Mouse (Mus musculus) embryonic stem cell, embryonic (primary cell): ENCODE results near the gene Spata5.
"Not testable (repeated sequence)": the region's sequence is repeated elsewhere in the genome, so short reads cannot be mapped to it uniquely, and the experiment has no call there.

Experiments used
- CTCF ChIA-PET, 4 experiments: fragments of 300-600 bp in 2 of 4; fragments of 350-600 bp in 2 of 4; sonication (Branson Sonifier 250); formaldehyde crosslinking; loops; one replicate each; lab custom pipeline; 2022; ENCODE audit warnings: inconsistent platforms in 2 of 4; lab: Charles Lee
- POLR2A ChIA-PET, 4 experiments: fragments of 300-600 bp in 2 of 4; fragments of 350-600 bp in 2 of 4; sonication (Branson Sonifier 250); formaldehyde crosslinking; loops; one replicate each; lab custom pipeline; 2022; ENCODE audit warnings: antibody characterized with exemption in 4 of 4, inconsistent platforms in 1 of 4; lab: Charles Lee

Spata5 gene

DNA sequence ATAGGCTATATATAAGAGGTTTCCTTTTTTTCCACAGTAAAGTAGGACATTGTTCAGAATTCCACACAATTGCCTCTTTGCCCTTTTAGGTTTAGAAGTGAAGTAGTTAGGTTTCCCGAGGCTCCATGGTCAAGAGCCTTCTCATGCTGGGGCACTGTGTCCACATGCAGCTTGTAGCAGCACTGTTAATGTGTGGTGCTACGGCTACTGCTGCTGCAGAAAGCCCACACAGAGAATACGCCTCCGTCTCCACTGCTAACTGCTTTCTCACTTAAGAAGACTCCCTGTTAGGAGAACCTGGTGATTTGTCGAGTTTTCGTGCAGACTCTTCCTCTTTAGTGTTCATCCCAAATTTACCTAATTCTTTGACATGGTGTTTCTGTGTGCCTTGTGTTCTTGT, 152.4 kb downstream of the Spata5 start:
- ChIA-PET POLR2A (interaction anchor here in 1 of 4 experiments (2.9 kb wide), 1 partner anchor 9 kb away, joined by 11 read pairs; no protein-coding TSS in a partner anchor), CTCF (interaction anchor here in 1 of 4 experiments (0.6 kb wide), 1 partner anchor 309 kb away, joined by 4 read pairs; no protein-coding TSS in a partner anchor)

DNA sequence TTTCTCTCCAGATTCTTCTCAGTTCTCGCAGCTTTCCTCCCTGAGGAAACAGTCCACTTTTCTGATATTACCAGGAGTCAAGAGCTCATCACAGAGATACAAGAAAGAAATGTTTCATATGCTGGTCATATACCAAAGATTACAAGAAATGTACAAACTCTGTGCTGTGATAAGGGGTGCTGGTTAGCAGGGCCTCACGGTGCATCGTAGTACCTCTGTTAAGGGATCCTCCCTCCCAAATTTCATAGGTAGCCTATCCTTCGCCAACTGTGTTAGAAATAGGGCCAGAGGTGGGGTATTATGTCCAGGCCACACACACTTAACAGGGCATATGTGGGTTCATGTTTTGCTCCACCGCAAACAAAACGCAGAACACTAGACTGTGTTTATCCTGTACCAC, 157.1 kb downstream of the Spata5 start:
- POLR2A ChIA-PET = interaction anchor here in 1 of 4 experiments (0.6 kb wide), 2 partner anchors 32 to 46 kb away, joined by 3 read pairs; no protein-coding TSS in a partner anchor
- CTCF ChIA-PET = interaction anchor here in 1 of 4 experiments (0.6 kb wide), 1 partner anchor 252 kb away, joined by 3 read pairs; no protein-coding TSS in a partner anchor

DNA sequence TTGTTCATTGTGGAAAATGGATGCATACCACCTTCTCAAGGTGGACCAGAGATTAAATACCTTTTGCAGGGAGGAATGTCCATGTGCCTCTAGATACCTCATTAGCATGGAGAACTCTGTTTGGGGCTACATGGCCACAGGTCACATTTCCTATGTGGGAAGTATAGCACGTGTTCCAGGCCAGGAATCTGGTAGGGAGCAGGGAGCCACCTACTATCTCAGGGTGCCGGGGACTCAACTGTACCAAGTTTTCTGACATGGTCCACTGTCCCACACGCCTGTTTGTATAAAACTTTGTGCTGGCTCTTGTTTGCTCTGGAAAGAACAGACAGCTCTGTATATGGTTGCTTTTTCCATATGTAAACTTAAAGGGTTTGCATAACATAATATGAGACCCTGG, 158.0 kb downstream of the Spata5 start:
- ChIA-PET POLR2A (interaction anchor here in 1 of 4 experiments (0.6 to 2.3 kb wide), 2 partner anchors 8 to 22 kb away, joined by 3 to 6 read pairs; no protein-coding TSS in a partner anchor), CTCF (no interaction called here)

DNA sequence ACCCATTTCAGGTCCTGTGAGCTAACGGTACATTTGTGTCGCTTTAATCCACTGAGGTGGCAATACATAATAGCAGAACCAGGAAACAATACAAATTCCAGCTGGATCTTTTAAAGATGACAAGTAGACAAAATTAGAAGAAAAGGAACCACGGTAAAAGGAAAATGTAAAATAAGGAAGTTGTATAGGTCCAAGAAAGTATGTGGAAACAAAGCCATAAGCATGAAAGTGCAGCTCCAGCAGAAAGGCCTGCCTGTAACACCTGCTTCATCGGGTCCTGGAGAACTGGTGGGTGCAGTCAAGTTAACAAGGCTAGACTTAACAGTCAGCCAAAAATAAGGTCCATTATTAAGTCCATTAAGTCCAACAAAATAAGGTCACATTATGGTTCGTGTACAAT, 164.9 kb downstream of the Spata5 start:
- CTCF ChIA-PET = no interaction called here

DNA sequence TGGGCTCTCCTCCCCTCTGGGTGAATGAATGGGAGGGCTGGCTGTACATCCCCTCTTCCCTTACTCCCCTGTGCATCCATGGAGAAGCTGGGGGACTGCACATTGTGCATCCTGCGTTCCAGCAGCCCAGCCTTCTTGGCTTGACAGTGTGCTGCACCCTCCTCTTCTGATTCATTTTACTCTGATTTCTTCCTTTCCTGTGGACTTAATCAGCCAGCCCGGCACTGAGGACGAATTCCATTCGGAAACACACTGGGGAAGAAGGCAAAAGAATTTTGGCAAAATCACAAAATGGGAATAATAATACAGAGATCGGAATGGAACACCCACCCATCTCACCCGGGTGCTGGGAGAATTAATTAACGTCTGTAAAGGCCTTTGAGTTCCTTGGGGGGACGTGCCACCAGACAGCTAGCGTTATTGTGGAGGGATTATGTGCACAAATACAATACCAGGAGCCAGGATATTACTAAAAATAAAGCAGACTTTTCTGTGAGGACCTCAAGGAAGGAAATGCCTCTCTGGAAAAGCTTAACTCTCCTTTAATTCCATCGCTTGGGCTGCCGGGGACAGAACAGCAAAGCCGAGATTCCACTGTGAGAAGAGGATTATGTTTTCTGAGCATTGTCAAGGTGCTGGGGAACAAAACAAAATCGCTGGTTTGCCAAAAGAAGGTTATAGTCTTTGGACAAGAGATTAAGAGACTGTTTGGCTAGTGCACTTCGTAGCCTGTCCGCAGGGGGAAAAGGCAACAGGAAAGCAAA, 166.5 kb downstream of the Spata5 start:
- ChIA-PET POLR2A (interaction anchor here in 1 of 4 experiments (1.4 kb wide), 1 partner anchor 17 kb away, joined by 3 read pairs; no protein-coding TSS in a partner anchor), CTCF (no interaction called here)

More for the DNA sequence above, 164.9 kb downstream of the Spata5 start:
- POLR2A ChIA-PET = interaction anchor here in 2 of 4 experiments (0.6 to 1.9 kb wide), 6 partner anchors 8 to 32 kb away, joined by 3 to 7 read pairs (median 4); no protein-coding TSS in a partner anchor

DNA sequence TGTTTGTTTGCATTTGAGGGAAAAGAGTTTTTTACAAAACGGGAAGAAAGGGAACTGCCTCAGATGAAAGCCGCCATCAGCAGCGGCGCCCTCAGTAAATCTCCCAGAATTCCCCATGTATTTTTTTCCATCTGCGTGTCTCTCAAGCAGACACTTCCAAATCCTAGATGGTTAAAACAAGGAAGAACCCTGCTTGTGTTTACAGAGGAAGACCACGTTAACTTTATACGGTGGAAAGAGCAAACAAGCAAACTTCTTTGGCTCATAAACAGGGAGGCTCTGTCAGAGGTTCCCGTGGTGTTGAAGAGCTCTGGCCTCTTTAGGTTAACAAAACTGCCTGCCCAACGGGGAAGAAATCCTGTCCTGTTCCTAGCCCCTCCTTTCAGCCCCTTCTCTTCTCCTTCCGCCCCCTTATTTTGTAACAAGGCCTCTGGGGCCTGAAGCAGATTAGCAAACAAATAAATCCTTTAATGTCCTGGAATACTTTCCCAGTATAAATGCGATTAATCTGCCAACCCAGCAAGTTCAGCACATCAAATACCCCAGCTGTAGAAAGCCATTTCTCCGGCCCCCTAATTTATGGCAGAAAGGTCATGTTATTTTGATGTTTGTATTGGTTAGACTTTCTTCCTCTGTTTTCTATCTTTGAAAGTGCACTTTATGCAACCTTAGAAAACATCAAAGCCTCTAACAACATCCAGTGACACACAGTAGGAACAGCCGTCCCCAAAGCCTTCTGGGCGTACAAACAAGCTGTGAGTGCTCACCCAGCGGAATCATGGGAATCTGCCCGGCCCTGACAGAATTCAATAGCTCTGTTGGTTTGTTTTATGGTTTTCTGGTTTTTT, 167.3 kb downstream of the Spata5 start:
- POLR2A ChIA-PET = interaction anchor here in 2 of 4 experiments (0.9 to 1.0 kb wide), 3 partner anchors 8 to 87 kb away, joined by 3 read pairs; no protein-coding TSS in a partner anchor
- CTCF ChIA-PET = interaction anchor here in 2 of 4 experiments (0.7 to 1.0 kb wide), 2 partner anchors 12 to 118 kb away, joined by 3 to 6 read pairs; no protein-coding TSS in a partner anchor

DNA sequence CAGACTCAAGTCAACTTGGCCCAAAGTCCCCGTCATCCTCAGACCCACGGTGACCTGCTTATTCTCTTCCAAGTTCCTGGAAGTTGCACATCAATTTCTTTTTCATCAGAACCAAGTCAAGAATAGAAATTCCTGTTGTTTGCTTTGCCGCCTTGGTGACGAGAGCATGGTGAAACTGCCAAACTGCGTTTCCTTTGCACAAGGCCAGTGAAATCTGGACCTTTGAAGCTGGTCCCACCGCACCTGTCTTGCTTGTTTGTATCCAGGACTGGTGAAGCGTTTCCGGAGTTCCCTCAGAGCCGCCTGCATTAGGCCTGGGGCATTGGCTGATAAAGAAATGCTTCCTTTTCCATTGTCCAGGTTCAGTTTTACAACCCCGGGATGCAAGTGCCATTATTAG, 176.0 kb downstream of the Spata5 start:
- POLR2A ChIA-PET = interaction anchor here in 3 of 4 experiments (0.5 to 0.6 kb wide), 3 partner anchors 14 to 124 kb away, joined by 3 read pairs; no protein-coding TSS in a partner anchor
- CTCF ChIA-PET = no interaction called here

DNA sequence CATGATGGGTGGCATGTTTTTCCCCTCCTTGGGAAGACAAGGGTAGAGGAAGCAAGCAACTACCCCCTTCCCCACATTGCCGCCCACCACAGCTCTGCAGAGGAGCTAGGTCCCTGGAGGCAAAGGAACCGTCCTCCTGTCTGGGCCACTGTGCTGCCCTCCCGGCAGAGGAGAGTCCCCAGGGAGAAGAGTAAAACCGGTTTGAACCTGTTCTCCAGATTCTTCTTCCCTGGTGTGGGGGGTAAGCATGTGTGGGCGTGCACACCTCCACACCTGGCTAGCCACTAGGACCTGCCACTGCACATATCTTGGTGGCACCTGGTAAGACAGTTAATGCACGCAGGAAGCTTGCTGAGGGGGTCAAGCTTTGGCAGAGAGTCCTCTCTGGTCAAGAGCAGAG, 176.8 kb downstream of the Spata5 start:
- ChIA-PET CTCF (no interaction called here), POLR2A (interaction anchor here in 1 of 4 experiments (1.3 kb wide), 1 partner anchor 72 kb away, joined by 3 read pairs; no protein-coding TSS in a partner anchor)

DNA sequence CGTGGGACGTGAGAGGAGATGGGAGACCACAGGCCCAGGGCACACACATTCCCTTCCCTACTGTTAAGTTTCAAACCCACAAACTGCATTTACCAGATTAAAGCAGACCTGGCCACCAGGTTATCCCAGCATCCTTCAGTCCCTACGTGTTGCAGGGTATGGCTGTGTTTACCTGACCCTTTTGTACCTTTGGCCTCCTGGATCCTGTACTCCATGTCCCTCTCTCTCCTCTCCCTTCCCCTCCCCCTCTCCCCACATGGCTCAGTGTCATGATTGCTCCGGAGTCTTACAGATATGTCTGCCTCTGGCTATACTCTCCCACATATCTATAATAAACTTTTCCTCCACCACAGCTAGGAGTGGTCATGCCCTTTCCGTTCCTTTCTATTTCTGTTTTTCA, 177.5 kb downstream of the Spata5 start:
- POLR2A ChIA-PET = interaction anchor here in 1 of 4 experiments (1.0 to 1.3 kb wide), 3 partner anchors 73 to 106 kb away, joined by 3 to 4 read pairs (median 3); no protein-coding TSS in a partner anchor

DNA sequence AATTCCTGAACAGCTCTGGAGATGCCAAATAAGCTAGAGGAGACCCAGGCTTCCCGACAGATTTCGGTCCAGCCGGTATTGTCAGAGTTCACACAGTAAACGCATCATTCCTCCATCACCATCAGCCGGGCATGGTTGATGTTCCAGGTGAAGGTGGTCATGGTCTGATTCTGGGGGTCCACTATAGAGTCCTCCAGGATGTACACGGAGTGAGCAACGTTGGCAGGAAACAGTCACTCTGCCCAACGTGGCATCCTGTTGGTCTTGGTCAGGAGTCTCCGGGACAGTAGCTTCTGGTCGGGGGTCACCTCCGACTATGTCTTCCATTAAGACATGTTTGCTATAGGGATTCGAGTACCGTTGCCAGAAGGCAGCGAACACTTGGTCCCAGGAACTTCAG, 179.9 kb downstream of the Spata5 start:
- CTCF ChIA-PET = not testable (repeated sequence)
- POLR2A ChIA-PET = interaction anchor here in 1 of 4 experiments (0.6 kb wide), 1 partner anchor 589 kb away, joined by 4 read pairs; no protein-coding TSS in a partner anchor

More for the DNA sequence above, 177.5 kb downstream of the Spata5 start:
- CTCF ChIA-PET = no interaction called here

DNA sequence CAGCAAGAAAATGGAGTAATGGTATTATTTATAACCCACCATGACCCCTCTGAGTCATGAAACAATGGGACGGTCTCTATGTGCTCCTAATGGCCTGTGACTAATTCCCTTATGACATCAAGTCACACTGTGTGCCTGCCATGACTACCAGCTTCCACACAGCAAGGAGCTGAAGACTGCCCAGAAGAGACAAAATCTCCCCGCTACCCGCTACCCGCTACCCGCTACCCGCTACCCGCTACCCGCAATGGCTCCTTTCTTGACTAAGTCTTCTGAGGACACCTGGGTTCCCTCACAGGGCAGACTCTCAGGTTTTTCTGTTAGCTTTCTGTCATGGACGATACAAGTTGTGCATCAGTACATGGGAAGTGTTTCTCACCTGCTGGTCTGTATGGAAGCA, 182.7 kb downstream of the Spata5 start:
- CTCF ChIA-PET = no interaction called here

DNA sequence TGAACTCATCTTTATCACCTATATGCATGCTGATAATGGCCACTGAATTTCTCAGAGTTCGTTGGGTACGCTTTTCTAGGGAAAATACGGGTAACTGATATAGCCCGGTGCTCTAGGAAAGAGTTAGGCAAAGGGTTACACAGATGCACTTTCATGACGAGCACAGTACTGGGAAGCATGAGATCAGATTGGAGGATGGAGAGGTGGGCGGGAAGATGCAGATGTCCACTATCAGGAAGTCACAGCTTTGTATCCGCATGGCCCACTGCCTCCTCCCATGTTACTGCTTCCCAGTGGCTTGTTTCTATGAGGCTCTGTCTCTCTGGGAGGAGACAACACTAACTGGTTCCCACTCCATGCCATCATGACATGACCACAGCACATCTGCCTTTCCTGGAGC, 183.2 kb downstream of the Spata5 start:
- ChIA-PET CTCF (no interaction called here), POLR2A (interaction anchor here in 1 of 4 experiments (1.3 kb wide), 1 partner anchor 10 kb away, joined by 5 read pairs; no protein-coding TSS in a partner anchor)

More for the DNA sequence above, 182.7 kb downstream of the Spata5 start:
- POLR2A ChIA-PET = interaction anchor here in 2 of 4 experiments (0.6 to 1.3 kb wide), 2 partner anchors 11 to 27 kb away, joined by 3 to 5 read pairs; no protein-coding TSS in a partner anchor

DNA sequence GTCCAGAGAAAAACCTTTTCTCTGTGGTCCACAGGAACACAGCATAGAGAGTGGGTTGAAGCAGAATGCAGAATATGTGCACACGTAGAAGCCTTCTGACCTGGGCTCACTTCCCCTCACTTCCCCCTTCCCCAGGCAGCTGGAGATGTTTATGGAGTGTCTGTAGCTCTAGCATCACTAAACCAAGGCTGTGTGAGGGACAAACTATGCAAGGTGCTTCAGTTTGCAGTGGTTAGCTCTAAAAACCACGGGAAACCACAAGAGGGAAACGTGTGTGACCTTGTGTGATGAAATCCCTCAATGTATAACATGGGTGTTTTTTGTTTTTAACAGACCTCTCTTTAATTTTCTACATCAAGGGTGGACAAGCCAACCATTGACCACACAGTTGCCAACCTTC, 183.8 kb downstream of the Spata5 start:
- CTCF ChIA-PET = no interaction called here
- POLR2A ChIA-PET = interaction anchor here in 1 of 4 experiments (1.3 kb wide), 1 partner anchor 10 kb away, joined by 5 read pairs; no protein-coding TSS in a partner anchor

DNA sequence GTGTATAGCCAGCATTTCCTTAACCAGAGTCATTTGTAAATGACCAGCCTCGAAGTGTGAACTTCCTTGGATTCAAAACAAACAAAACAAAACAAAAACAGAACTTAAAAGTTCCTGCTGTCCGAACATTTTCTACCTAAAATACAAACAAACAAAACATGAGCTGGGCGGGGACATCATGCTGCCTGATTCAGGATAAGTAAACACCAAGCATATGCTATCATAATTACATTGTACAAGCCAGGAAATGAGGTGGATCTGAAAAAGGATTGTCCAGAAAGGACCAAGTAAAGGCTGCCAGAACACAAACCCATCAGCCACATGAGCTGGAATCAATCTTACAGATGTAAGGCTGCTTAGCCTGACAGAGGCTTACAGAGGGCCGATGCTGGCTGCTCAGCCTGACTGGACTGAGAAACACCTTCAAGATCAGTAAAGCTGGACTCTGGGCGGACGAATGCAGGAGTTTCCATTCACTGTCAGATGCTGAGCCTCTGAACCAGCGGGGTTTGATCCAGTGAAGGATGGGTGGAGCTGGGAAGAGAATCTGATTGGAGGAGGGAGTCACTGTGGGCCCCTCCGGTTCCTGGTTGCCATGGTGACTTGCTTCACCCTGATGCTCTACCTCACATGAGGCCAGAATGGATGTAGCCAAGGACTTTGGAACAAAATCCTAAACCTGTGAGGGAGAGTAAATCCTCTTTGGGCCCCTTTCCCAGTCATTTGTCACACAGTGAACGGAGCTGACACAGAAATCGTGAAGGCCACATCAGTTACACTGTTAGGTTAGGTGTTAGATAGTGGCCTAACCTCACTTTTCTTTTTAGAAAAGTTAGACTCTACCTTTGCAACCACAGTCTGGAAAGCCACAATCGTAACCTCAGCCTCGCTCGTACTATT, 185.5 kb downstream of the Spata5 start:
- ChIA-PET POLR2A (no interaction called here), CTCF (no interaction called here)

DNA sequence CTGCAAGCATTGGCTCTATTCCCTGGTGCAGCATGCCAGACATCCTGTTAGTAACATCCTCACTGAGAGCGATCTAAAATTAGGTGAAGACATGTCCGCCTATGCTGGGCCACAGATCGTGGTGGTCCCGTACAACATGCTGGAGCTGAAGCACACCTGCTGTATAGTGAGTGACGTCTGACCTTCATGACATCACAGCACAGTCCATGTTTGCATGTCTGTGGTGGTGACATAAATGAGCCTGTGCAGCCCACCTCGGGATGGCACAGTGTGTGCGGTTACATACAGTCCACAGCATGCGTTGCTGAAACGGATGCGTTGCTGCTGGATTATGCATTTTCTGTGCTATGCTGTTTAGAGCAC, 186.2 kb downstream of the Spata5 start:
- POLR2A ChIA-PET = no interaction called here
- CTCF ChIA-PET = no interaction called here

DNA sequence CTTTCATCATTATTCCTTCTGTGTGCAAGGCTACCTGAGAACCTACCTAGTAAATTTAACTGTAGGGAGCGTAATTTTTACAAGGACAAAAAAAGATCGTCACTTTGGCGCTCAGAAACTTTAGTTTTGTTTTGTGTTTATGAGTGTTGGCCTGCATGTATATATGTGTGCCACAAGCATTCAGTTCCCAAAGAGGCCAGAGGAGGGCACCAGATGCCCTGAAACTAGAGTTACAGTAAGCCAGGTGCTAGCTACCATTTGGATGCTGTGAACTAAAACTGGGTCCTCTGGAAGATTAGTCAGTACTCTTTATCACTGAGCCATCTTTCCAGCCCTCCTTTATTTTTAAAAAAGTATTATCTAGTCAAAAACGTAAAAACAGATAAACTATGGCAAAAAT, 189.2 kb downstream of the Spata5 start:
- ChIA-PET POLR2A (interaction anchor here in 1 of 4 experiments (0.7 kb wide), 1 partner anchor 32 kb away, joined by 3 read pairs; no protein-coding TSS in a partner anchor), CTCF (interaction anchor here in 2 of 4 experiments (0.6 to 0.8 kb wide), 5 partner anchors 26 to 1629 kb away, joined by 3 to 4 read pairs (median 3); no protein-coding TSS in a partner anchor)

DNA sequence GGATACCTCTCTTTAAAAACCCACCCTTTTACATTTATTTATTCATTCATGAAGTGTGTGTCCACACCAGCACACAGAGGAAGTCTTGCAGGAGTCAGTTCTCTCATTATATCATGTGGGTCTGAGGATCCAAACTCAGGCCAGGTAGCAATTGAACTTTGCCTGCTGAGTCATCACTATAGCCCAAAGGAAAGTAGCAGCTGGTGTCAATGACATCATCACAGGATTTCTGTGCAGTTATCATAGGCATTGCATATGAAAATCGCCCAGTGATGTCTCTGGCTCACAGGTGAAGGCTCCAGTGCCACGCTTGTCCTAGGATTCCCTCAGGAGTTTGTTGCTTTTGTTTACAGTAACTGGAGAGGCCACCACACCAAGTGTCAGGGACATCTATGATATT, 191.0 kb downstream of the Spata5 start:
- POLR2A ChIA-PET = interaction anchor here in 2 of 4 experiments (0.6 to 0.7 kb wide), 5 partner anchors 33 to 1131 kb away, joined by 3 to 5 read pairs (median 3); partner anchors contain the start of genes Nudt6 (in 1 of the 2) and Spata5 (in 1 of the 2)

More for the DNA sequence above, 191.0 kb downstream of the Spata5 start:
- CTCF ChIA-PET = interaction anchor here in 2 of 4 experiments (0.8 kb wide), 2 partner anchors 138 to 647 kb away, joined by 3 to 5 read pairs; no protein-coding TSS in a partner anchor
